Mouse (Mus musculus): ENCODE data around the gene Fosl2.
A peak's percentile ranks its signal among the peaks of the same experiment; 100 is the strongest.

Gene Fosl2

GRCm38 (mm10) chr5:32133549-32134004, 2.0 kb upstream of the Fosl2 start:
- peak in 1 of 2 experiments; percentile 46 for DNase-seq (ENCODE audit: low spot score in 2 of 2)

- no peak for DNase-seq (ENCODE audit: low spot score in 2 of 2)
Observed at GRCm38 (mm10) chr5:32134051-32134732, 1.4 kb upstream of the Fosl2 start.

GRCm38 (mm10) chr5:32134903-32135335, 682 bp upstream of the Fosl2 start:
- DNase-seq (ENCODE audit: low spot score in 2 of 2) = peak; percentile 29 to 67

GRCm38 (mm10) chr5:32136301-32136863, 781 bp downstream of the Fosl2 start:
- peak; percentile 46 to 55 for DNase-seq (ENCODE audit: low spot score in 2 of 2)

GRCm38 (mm10) chr5:32137106-32137522, 1.5 kb downstream of the Fosl2 start:
- DNase-seq (ENCODE audit: low spot score in 2 of 2) = no peak

GRCm38 (mm10) chr5:32138446-32139195, 3.0 kb downstream of the Fosl2 start:
- DNase-seq (ENCODE audit: low spot score in 2 of 2) = no peak

- peak in 1 of 2 experiments; percentile 33 for DNase-seq (ENCODE audit: low spot score in 2 of 2)
Observed at GRCm38 (mm10) chr5:32139516-32140037, 4.0 kb downstream of the Fosl2 start.

- DNase-seq (ENCODE audit: low spot score in 2 of 2) = no peak
Observed at GRCm38 (mm10) chr5:32141899-32142298, 6.3 kb downstream of the Fosl2 start.

- no peak for DNase-seq (ENCODE audit: low spot score in 2 of 2)
Observed at GRCm38 (mm10) chr5:32143433-32143970, 7.9 kb downstream of the Fosl2 start.

- no peak for DNase-seq (ENCODE audit: low spot score in 2 of 2)
Observed at GRCm38 (mm10) chr5:32146281-32146680, 10.7 kb downstream of the Fosl2 start.

- DNase-seq (ENCODE audit: low spot score in 2 of 2) = no peak
Observed at GRCm38 (mm10) chr5:32148593-32148992, 13.0 kb downstream of the Fosl2 start.

- DNase-seq (ENCODE audit: low spot score in 2 of 2) = no peak
Observed at GRCm38 (mm10) chr5:32151244-32151643, 15.6 kb downstream of the Fosl2 start.

GRCm38 (mm10) chr5:32152725-32153417, 17.3 kb downstream of the Fosl2 start:
- no peak for DNase-seq (ENCODE audit: low spot score in 2 of 2)

GRCm38 (mm10) chr5:32153418-32153740, 17.8 kb downstream of the Fosl2 start:
- DNase-seq (ENCODE audit: low spot score in 2 of 2) = no peak

- DNase-seq (ENCODE audit: low spot score in 2 of 2) = no peak
Observed at GRCm38 (mm10) chr5:32153791-32154490, 18.3 kb downstream of the Fosl2 start.

- DNase-seq (ENCODE audit: low spot score in 2 of 2) = no peak
Observed at GRCm38 (mm10) chr5:32154931-32155688, 19.5 kb downstream of the Fosl2 start.

GRCm38 (mm10) chr5:32155927-32156326, 20.3 kb downstream of the Fosl2 start:
- no peak for DNase-seq (ENCODE audit: low spot score in 2 of 2)

- DNase-seq (ENCODE audit: low spot score in 2 of 2) = no peak
Observed at GRCm38 (mm10) chr5:32163478-32164043, 28.0 kb downstream of the Fosl2 start.

GRCm38 (mm10) chr5:32172188-32172587, 36.6 kb downstream of the Fosl2 start:
- no peak for DNase-seq (ENCODE audit: low spot score in 2 of 2)

GRCm38 (mm10) chr5:32176800-32177199, 41.2 kb downstream of the Fosl2 start:
- DNase-seq (ENCODE audit: low spot score in 2 of 2) = no peak
